Mouse (Mus musculus): ENCODE data around the gene Lpcat2b. TPM values are rescaled to one million over a fixed set of nuclear protein-coding genes. Genes with fewer than 3 reads are reported as not detected.

The Lpcat2b gene
- polyA plus RNA-seq, 1 experiment = not detected

DNA sequence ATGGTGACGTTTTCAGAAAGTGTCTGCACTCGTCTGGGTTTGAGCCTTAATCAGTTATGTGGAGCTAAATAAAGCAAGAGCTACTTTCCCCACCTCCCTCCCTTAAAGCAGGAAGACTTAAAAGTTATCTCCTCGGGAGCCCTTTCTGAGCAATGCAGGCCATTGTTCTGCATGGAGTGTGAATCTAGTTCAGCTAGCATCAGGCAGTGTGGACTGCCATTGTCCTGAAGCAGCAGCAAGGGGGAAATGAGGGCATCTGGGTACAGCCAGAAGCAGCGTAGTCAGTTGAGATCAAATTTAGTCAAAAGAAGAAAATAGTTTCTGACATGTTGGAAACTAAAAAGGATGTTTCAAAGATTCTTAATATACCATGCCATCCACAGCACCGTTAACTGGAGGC is 35.2 kb downstream of the Lpcat2b start:
- TF ChIP-seq USF1 (IDR thresholded peaks at IDR 0.05; ENCODE audit: low read depth) = no peak
- TF ChIP-seq CEBPB (IDR thresholded peaks at IDR 0.05; ENCODE audit: low read depth) = no peak
- no peak for TF ChIP-seq FOSL1 (IDR thresholded peaks at IDR 0.05; ENCODE audit: insufficient read depth, low read length, poor library complexity, severe bottlenecking)
- no peak for TF ChIP-seq MYOG (IDR thresholded peaks at IDR 0.05; ENCODE audit: control insufficient read depth, extremely low read depth, insufficient read length)
- TF ChIP-seq CTCF (IDR thresholded peaks at IDR 0.05; ENCODE audit: control insufficient read depth, insufficient read depth, insufficient read length) = no peak
- no peak for TF ChIP-seq MAX (IDR thresholded peaks at IDR 0.05)
- TF ChIP-seq MYOD1 (IDR thresholded peaks at IDR 0.05; ENCODE audit: control insufficient read depth, insufficient read length, low read depth) = no peak
- Histone ChIP-seq H3K79me3 (ENCODE audit: low read depth) (no peaks in the 10 kb centered on the region), H3ac (ENCODE audit: control insufficient read depth, insufficient read length, low read depth) (no peak overlapping the region), H3K36me3 (ENCODE audit: control insufficient read depth, insufficient read depth) (no peaks in the 10 kb centered on the region), H3K4me3 (ENCODE audit: insufficient read depth, poor library complexity, severe bottlenecking) (no peak overlapping the region), H3K79me2 (ENCODE audit: control insufficient read depth, insufficient read depth) (no peaks in the 10 kb centered on the region), H3K27me3 (ENCODE audit: control insufficient read depth, insufficient read depth, insufficient read length) (no peaks in the 10 kb centered on the region)

DNA sequence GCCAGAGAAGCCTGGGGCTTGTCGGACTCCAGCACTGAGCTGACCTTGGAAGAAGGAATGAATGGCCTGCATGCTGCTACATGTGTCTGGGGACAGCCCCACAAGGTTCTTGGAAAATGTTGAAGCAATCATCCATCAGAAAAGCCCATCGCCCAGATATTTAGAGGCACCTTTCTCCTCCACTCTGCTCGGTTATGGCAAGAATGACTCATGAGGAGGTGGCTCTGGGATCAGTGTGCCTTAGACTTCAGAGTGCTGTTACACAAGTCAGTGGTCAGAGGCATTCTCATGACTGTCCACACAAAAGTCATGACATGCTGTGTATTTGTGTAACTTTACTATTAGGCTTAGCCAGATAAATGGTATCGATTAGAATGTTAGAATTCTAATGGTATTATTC is 35.7 kb downstream of the Lpcat2b start:
- Histone ChIP-seq H3K79me3 (ENCODE audit: low read depth) (no peaks in the 10 kb centered on the region), H3ac (ENCODE audit: control insufficient read depth, insufficient read length, low read depth) (no peak overlapping the region), H3K36me3 (ENCODE audit: control insufficient read depth, insufficient read depth) (no peaks in the 10 kb centered on the region), H3K79me2 (ENCODE audit: control insufficient read depth, insufficient read depth) (no peaks in the 10 kb centered on the region), H3K27me3 (ENCODE audit: control insufficient read depth, insufficient read depth, insufficient read length) (no peaks in the 10 kb centered on the region), H3K4me3 (ENCODE audit: insufficient read depth, poor library complexity, severe bottlenecking) (no peak overlapping the region)
- peak; percentile 39 for TF ChIP-seq CEBPB (IDR thresholded peaks at IDR 0.05; ENCODE audit: low read depth)
- TF ChIP-seq FOSL1 (IDR thresholded peaks at IDR 0.05; ENCODE audit: insufficient read depth, low read length, poor library complexity, severe bottlenecking) = no peak
- TF ChIP-seq MYOD1 (IDR thresholded peaks at IDR 0.05; ENCODE audit: control insufficient read depth, insufficient read length, low read depth) = no peak
- no peak for TF ChIP-seq USF1 (IDR thresholded peaks at IDR 0.05; ENCODE audit: low read depth)
- TF ChIP-seq MAX (IDR thresholded peaks at IDR 0.05) = no peak
- no peak for TF ChIP-seq CTCF (IDR thresholded peaks at IDR 0.05; ENCODE audit: control insufficient read depth, insufficient read depth, insufficient read length)

DNA sequence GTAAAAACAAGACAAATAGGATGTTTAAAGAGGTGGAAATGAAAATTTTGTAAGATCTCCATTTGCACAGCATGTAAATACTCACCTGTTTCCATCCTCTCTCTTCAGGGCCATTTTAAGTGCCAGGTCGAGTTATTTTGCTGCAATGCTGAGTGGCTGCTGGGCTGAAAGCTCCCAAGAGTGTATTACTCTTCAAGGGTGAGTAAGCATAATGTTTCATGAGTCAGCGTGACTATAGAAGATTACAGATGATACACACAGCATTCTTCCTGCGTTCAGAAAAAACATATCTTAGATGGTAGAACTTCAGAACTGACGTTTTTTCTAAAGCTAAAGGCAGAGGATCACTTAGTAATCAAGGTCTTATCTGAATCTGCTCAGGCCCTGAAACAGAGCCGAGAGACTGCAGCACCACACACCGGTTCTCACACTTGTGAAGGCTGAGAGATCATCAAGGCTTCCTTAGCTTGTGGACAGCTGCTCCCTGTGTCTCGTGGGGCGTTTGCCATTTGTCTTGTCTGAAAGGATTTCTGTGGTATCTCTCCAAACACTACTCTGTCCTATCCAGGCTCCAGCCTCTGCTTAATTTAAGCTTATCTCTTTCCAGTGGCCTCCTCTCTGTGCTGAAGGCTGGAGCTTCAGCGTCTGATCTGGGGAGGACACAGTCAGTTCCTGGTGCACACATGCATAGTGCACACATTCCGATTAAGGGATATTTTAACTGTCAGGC is 39.4 kb downstream of the Lpcat2b start:
- TF ChIP-seq CEBPB (IDR thresholded peaks at IDR 0.05; ENCODE audit: low read depth) (no peak), FOSL1 (IDR thresholded peaks at IDR 0.05; ENCODE audit: insufficient read depth, low read length, poor library complexity, severe bottlenecking) (no peak), MYOG (IDR thresholded peaks at IDR 0.05; ENCODE audit: control insufficient read depth, extremely low read depth, insufficient read length) (no peak), MYOD1 (IDR thresholded peaks at IDR 0.05; ENCODE audit: control insufficient read depth, insufficient read length, low read depth) (no peak), USF1 (IDR thresholded peaks at IDR 0.05; ENCODE audit: low read depth) (no peak), CTCF (IDR thresholded peaks at IDR 0.05; ENCODE audit: control insufficient read depth, insufficient read depth, insufficient read length) (no peak), MAX (IDR thresholded peaks at IDR 0.05) (no peak)
- H3K27me3 ChIP-seq (ENCODE audit: control insufficient read depth, insufficient read depth, insufficient read length) = no peaks in the 10 kb centered on the region
- no peaks in the 10 kb centered on the region for H3K36me3 ChIP-seq (ENCODE audit: control insufficient read depth, insufficient read depth)
- H3ac ChIP-seq (ENCODE audit: control insufficient read depth, insufficient read length, low read depth) = no peak overlapping the region
- no peaks in the 10 kb centered on the region for H3K79me3 ChIP-seq (ENCODE audit: low read depth)
- no peaks in the 10 kb centered on the region for H3K79me2 ChIP-seq (ENCODE audit: control insufficient read depth, insufficient read depth)
- H3K4me3 ChIP-seq (ENCODE audit: insufficient read depth, poor library complexity, severe bottlenecking) = no peak overlapping the region

DNA sequence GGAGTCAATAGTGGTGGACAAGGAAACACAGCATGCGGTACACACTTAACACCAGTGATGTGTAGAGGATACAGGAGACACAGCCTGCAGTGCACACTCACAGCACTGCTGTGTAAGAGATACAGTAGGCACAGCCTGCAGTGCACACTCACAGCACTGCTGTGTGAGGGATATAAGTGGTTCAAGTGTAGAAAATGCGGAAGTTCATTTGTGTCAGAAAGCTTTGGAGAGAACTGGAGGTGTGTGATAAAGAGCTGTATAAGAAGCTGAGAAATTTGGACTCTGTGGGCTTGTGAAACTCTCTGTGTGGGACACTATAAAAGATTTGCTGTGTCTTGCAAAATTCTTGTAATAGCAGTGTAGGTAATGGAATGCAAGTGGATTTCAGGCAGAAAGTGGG is 48.8 kb downstream of the Lpcat2b start:
- Histone ChIP-seq H3ac (ENCODE audit: control insufficient read depth, insufficient read length, low read depth) (no peak overlapping the region), H3K36me3 (ENCODE audit: control insufficient read depth, insufficient read depth) (no peaks in the 10 kb centered on the region)
- no peak for TF ChIP-seq CEBPB (IDR thresholded peaks at IDR 0.05; ENCODE audit: low read depth)
- TF ChIP-seq USF1 (IDR thresholded peaks at IDR 0.05; ENCODE audit: low read depth) = no peak
- TF ChIP-seq MYOD1 (IDR thresholded peaks at IDR 0.05; ENCODE audit: control insufficient read depth, insufficient read length, low read depth) = no peak

More for the DNA sequence above, 48.8 kb downstream of the Lpcat2b start:
- H3K4me3 ChIP-seq (ENCODE audit: insufficient read depth, poor library complexity, severe bottlenecking) = no peak overlapping the region
- H3K27me3 ChIP-seq (ENCODE audit: control insufficient read depth, insufficient read depth, insufficient read length) = no peaks in the 10 kb centered on the region
- no peaks in the 10 kb centered on the region for H3K79me2 ChIP-seq (ENCODE audit: control insufficient read depth, insufficient read depth)
- H3K79me3 ChIP-seq (ENCODE audit: low read depth) = no peaks in the 10 kb centered on the region

Other genes starting within 250 kb of the Lpcat2b start
- gene Tgfbr3, start 141.9 kb upstream of the Lpcat2b start, polyA plus RNA-seq (2012; fragmentation: generic; extraction: Trizol) = 0.20 TPM
- gene Brdt, start 100.4 kb upstream of the Lpcat2b start, polyA plus RNA-seq (2012; fragmentation: generic; extraction: Trizol) = 0.09 TPM
- not detected for gene Ephx4, start 28.8 kb upstream of the Lpcat2b start, polyA plus RNA-seq (2012; fragmentation: generic; extraction: Trizol)
- 0.41 TPM for gene Btbd8, start 6.4 kb downstream of the Lpcat2b start, polyA plus RNA-seq (2012; fragmentation: generic; extraction: Trizol)
- 0.04 TPM for gene Gm42669, start 76.1 kb downstream of the Lpcat2b start, polyA plus RNA-seq (2012; fragmentation: generic; extraction: Trizol)
- gene 1700028K03Rik, start 103.2 kb downstream of the Lpcat2b start, polyA plus RNA-seq (2012; fragmentation: generic; extraction: Trizol) = not detected
- gene Rpap2, start 165.8 kb downstream of the Lpcat2b start, polyA plus RNA-seq (2012; fragmentation: generic; extraction: Trizol) = 7.2 TPM
- 3.5 TPM for gene Glmn, start 166.3 kb downstream of the Lpcat2b start, polyA plus RNA-seq (2012; fragmentation: generic; extraction: Trizol)

All from C2C12 (cell line).